Mouse (Mus musculus) left cerebral cortex, postnatal 25 days (tissue): Measurements from ENCODE around the gene Cyp2d12. TPM values are rescaled to one million over a fixed set of nuclear protein-coding genes. Genes with fewer than 3 reads are reported as not detected.
"Not testable (repeated sequence)": the region's sequence is repeated elsewhere in the genome, so short reads cannot be mapped to it uniquely, and the experiment has no call there.

Experiments
- DNase-seq, 2 experiments: peaks; one replicate each; pipeline ENCODE4 v3.0.0; 2022; ENCODE audit warnings: low spot score in 2 of 2, mixed read lengths in 1 of 2
- intact Hi-C: fragments of 180-260 bp; cut with DNase I; formaldehyde crosslinking; loops from one replicate; pipeline ENCODE4 v1.15.1; 2025
- microRNA-seq, 2 experiments: library from miRNA; unstranded; fragments of <30 nt; microRNA quantifications; one replicate each; pipeline ENCODE4 v1.2.0; 2022
- total RNA-seq, 2 experiments: library from RNA; stranded (reverse); gene quantifications; 2 replicates each; pipeline ENCODE4 v1.2.3; 2021

Gene Cyp2d12
- not detected for total RNA-seq

DNA sequence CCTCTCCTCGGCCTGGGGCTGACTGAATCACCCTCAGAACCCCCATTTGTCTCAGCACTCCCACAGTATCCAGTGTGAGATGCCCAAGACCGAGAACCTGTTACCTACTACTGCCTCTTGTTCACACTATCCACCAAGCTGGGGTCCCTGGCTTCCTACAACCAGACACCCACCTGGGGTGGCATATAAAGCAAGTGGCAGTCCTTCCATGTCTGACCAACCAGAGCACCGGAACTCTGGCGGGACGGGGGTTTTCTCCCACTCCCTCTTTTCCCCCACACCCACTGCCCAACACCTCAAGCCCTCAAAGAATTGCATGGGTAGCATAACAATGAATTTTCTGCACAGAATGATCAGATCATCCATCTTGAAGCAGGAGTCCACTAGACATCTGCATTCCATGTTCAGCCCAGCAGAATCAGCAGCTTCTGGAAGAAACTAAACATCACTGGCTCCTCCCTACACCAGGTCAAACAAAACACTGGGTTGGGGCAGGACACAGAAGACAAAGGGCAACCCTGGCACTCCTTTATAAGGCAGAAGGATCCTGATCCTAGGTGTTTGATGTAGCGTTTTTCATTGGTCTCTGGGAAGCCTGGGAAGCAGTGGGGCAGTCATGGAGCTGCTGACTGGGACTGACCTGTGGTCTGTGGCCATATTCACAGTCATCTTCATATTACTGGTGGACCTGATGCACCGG, at the start of gene Cyp2d12:
Gene Cyp2d12, plus strand, starts transcription at position 542 of the 700 bp plus-strand sequence.
- DNase-seq: no peak
- intact Hi-C loops: no loop called here

DNA sequence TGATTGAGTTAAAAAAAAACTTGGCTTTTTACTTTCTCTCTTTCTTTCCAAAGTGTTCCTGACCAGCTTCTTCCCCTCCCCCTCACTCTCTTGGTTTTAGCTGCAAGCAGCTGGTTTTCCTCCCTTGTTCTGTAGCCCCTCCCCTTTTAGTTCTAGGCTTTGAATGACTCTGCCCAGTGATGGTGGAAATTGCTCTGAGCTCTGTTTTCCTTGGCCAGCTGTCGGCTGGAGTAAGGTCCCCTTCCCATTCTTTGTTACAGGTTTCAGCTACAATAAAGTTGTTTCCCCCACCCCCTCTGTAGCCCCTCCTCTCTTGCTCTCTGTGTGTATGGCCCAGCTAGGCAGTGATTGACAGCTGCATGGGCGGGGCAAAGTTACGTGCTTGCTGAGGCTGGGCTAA, 47.9 kb upstream of the Cyp2d12 start:
- no peak for DNase-seq
- intact Hi-C loops: no loop called here

DNA sequence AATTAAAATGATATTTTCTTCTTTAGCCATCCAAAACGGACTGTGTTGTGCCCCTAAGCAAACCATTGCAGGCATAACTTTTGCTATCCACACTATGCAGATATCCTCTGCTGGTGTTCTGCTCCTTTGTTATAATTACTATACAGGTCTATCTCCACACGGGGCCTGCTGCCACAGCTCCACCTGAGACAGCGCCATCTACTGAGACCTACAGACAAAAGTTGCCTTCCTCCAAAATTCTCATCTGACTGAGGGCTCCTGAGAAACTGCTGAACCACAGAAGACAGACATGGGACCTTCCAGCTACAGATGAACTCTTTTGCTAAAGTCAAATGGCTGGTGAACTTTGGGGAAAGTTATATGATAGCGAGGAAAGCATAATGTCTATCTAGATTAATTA, 47.1 kb upstream of the Cyp2d12 start:
- intact Hi-C loops: not testable (repeated sequence)

DNA sequence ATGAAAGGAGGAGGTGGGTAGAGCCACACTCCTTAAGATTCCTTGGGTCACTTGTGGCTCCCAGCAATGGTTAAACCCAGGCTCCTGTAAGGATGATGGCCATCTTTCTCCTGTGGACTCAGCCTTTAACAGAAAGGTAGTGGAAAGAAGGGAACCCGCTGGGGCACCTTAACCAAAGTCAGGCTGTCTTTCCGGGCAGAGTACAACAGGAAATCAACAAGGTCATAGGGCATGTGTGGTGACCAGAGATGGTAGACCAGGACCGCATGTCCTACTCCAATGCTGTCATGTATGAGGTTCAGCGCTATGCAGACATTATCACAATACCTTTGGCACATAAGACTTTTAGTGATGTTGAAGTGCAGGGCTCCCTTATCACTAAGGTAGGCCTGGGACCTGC, 45.4 kb upstream of the Cyp2d12 start:
- DNase-seq, intact Hi-C loops: not testable (repeated sequence)

More for the DNA sequence above, 47.1 kb upstream of the Cyp2d12 start:
- DNase-seq: not testable (repeated sequence)

DNA sequence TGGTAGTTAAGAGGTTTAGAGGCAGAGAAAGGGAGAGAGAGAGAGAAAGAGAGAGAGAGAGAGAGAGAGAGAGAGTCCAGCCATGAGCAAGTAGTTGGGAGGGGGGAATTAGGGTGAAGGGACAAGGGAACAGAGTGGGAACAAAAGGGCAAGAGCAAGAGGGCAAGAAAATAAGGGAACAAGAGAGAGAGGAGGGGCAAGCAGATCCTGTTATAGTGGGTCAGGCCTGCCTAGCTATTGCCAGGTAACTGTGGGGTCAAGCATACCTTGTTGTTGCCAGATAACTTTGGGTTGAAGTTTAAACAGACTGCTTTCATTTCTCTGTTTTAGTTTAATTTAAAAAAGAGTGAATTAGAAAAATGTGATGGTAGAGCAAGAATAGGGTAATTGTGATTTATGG, 44.4 kb upstream of the Cyp2d12 start:
- DNase-seq, intact Hi-C loops: not testable (repeated sequence)

DNA sequence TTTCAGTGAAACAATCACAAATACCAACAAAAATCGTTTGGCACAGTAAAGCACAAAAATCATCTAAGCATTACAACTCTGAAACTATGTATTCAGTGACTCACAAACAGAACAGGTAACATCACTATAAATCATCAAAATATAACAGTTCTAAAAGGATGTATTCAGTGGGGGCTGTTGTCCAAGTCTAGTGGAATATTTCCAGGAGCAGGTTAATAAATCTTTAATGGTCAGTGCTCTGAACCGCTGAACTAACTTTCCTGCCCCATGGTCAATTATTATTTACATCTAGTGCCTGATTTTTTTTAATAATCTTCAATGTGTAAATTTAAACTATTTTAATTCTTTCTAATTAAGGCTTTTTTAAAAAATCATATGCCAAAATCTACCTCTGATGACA, 42.8 kb upstream of the Cyp2d12 start:
- DNase-seq, intact Hi-C loops: not testable (repeated sequence)

DNA sequence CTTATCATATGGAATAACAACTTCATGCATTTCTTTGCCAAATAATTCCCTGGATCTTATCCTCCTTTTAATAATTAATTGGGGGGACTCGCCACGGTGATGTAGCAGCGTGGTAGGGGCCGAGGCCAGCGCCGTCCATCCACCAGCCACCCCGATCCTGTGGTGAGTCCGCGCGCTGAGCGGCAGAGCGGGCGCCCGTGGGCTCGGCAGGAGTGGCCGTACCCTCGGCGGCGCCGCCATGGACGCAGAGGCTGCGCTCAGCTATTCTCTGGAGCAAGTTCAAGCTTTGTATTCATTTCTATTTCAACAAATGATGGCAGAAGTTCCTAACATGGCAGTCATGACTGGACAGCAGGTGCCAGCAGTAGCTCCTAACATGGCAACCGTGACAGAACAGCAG, 38.7 kb upstream of the Cyp2d12 start:
- intact Hi-C loops, DNase-seq: not testable (repeated sequence)

DNA sequence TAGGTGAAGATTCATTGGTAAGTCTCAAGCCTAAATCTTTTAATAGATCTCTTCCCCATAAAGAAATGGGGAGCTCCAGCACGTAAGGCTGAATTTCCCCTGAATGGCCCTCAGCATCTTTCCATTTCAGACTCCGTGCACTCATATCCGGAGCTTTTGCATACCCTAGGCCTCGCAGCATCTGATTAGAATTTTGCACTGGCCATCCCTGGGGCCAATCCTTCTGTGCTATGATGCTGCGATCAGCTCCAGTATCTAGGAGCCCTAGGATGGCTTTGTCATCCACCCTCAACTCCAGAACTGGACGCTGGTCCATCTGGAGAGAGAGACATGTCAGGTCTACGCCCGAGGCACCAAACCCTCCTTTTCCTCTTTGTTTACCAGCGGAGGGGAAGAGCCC, 27.5 kb upstream of the Cyp2d12 start:
- intact Hi-C loops, DNase-seq: not testable (repeated sequence)

DNA sequence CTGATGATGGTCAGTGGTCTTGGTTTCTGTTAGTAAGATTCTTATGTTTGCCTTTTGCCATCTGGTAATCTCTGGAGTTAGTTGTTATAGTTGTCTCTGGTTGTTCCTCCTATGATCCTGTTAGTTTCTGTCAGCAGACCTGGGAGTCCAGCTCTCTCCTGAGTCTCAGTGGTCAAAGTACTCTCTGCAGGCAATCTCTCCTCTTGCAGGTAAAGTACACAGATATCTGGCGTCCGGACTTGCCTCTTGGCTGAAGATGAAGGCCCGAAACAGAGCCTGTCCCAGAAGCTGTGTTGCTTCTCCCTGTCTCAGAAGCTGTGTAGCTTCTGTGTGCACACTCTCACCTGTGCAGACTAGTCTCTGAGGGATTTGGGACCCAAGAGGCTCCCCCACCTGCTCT, 22.2 kb upstream of the Cyp2d12 start:
- intact Hi-C loops, DNase-seq: not testable (repeated sequence)

DNA sequence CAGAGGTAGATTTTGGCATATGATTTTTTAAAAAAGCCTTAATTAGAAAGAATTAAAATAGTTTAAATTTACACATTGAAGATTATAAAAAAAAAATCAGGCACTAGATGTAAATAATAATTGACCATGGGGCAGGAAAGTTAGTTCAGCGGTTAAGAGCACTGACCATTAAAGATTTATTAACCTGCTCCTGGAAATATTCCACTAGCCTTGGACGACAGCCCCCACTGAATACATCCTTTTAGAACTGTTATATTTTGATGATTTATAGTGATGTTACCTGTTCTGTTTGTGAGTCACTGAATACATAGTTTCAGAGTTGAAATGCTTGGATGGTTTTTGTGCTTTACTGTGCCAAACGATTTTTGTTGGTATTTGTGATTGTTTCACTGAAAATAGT, 11.9 kb upstream of the Cyp2d12 start:
- intact Hi-C loops, DNase-seq: not testable (repeated sequence)

DNA sequence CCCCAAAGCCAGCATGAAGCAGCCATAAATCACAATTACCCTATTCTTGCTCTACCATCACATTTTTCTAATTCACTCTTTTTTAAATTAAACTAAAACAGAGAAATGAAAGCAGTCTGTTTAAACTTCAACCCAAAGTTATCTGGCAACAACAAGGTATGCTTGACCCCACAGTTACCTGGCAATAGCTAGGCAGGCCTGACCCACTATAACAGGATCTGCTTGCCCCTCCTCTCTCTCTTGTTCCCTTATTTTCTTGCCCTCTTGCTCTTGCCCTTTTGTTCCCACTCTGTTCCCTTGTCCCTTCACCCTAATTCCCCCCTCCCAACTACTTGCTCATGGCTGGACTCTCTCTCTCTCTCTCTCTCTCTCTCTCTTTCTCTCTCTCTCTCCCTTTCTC, 10.3 kb upstream of the Cyp2d12 start:
- intact Hi-C loops, DNase-seq: not testable (repeated sequence)

DNA sequence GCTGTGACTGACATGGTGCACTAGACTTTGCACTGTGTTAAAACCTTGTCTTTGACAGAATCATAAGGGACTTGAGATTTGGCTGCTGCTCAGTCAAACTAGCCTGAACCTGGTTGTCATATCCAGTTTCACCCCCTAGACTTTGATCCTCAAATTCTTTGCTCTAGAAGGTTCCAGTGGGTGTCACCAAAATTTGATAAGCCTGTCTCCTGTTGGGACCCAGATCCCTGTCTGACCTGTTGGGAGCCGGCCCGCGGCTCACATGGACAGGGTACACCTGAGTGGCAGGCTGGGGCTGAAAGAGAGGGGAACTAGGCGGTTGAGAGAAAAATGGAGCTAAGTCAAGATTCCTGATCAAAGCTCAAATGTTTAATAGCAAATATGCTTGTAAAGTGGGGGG, 7.1 kb upstream of the Cyp2d12 start:
- DNase-seq, intact Hi-C loops: not testable (repeated sequence)

DNA sequence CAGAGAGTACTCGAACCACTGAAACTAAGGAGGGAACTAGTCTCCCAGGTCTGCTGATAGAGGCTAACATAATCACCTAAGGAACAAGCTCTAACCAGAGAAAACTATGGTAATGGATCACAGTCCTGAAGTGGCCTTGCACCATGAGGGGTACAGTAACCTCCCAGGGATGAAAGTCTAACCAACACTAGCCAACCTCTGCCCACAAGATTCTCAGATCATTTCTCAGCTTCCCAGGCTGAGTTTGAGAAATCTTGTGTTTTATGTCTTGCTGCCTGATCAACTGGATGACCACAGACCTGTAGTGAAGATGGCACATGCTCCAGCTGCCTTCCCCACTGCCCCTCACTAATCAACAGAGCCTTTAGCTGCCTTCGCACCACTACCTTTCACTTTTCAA, 1.7 kb upstream of the Cyp2d12 start:
- intact Hi-C loops, DNase-seq: not testable (repeated sequence)

DNA sequence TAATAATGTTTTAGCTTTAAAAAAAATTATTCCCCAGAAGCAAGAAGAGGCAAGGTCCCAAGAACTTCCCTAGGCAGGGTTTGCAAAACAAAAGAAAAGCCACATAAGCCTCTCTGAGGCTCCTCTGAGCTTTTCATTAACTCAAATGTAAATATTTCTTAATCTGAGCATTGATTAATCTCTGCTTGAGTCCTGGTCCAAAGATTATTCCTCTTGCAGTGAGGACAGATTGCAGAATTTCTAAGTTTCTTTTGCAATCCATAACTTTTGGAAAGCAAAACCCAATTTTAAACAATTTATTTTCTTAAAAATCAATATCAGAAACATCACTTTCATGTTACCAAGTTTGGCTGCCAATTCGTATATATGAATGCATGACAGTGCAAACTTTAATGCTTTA, 18.0 kb downstream of the Cyp2d12 start:
- intact Hi-C loops: no loop called here

DNA sequence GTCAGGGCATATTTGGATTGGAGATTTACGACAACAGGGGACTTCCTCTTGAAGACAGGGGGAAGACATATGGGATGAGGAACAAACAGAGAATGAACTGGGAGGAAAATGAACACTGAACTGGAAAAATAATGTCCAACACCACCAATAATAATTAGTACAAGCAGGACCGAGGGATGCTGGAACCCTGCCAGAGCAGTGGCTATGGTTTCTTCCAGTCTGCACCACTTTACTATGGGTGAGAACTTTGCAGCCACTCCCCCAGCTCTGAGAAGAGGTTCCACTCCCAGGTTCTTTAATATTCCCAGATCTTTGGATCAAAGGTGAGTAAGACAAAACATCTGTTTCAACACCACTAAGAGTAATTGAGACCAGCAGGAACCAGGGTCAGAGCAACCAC, 24.2 kb downstream of the Cyp2d12 start:
- intact Hi-C loops: no loop called here
- no peak for DNase-seq

More for the DNA sequence above, 18.0 kb downstream of the Cyp2d12 start:
- no peak for DNase-seq

DNA sequence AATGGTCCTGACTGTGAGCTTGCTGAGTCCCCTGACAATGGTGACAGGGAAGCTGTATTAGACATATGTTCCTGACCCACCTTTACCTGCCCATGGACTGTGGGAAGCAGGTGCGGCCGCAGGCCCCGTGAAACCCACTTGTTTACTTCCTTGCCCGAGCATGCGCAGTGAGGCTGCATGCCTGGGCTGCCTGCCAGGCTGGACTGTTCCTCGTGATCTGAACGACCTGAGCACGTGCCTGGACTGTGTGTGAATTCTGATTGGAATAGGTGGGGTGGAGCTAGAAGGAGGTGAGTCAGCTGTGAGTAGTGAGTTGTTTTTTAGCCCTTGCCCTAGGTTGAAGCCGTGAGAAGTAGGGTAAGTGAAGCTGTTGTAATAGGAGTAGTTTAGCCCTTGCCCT, 27.7 kb downstream of the Cyp2d12 start:
- intact Hi-C loops: no loop called here
- DNase-seq: no peak

Small RNA genes within 50 kb of the gene (microRNA-seq; reads per million reads assigned to microRNA genes)
- 0 reads per million in 2 experiments for gene Gm27924
- 0 reads per million in 2 experiments for gene Gm28023

Other genes starting within 250 kb of the Cyp2d12 start
- 10 to 100 TPM; 30.4 to 38.0 TPM for gene Naga, start 216.1 kb upstream of the Cyp2d12 start, total RNA-seq
- gene Pheta2, start 216.1 kb upstream of the Cyp2d12 start, total RNA-seq: under 1 TPM; 0.46 to 0.53 TPM
- gene Smdt1, start 216.1 kb upstream of the Cyp2d12 start, total RNA-seq: 100 to 1,000 TPM; 136 to 138 TPM
- gene Ndufa6, start 200.8 kb upstream of the Cyp2d12 start, total RNA-seq: 100 to 1,000 TPM; 191 to 196 TPM
- 10 to 100 TPM; 34.4 TPM for gene Cyp2d22, start 174.8 kb upstream of the Cyp2d12 start, total RNA-seq
- under 1 TPM in 1 of 2 experiments, not detected in 1; 0.53 TPM for gene Cyp2d11, start 161.1 kb upstream of the Cyp2d12 start, total RNA-seq
- gene Cyp2d10, start 147.9 kb upstream of the Cyp2d12 start, total RNA-seq: not detected
- not detected for gene Cyp2d9, start 121.6 kb upstream of the Cyp2d12 start, total RNA-seq
- gene Cyp2d34, start 65.9 kb downstream of the Cyp2d12 start, total RNA-seq: not detected
- gene Cyp2d40, start 209.1 kb downstream of the Cyp2d12 start, total RNA-seq: not detected
- gene Cyp2d26, start 239.2 kb downstream of the Cyp2d12 start, total RNA-seq: not detected